Mouse (Mus musculus) left cerebral cortex, adult 2 months (tissue): ENCODE measurements around the gene Anks1b. TPM values are rescaled to one million over a fixed set of nuclear protein-coding genes. Genes with fewer than 3 reads are reported as not detected.

Experiments
- DNase-seq, 2 experiments: peaks; one replicate each; pipeline ENCODE4 v3.0.0; 2021 to 2022; ENCODE audit warnings: low spot score in 2 of 2, mixed read lengths in 1 of 2; ENCODE audit errors: extremely low spot score in 1 of 2
- H3K27ac ChIP-seq: fragments of 200-600 bp; 2 replicates; pipeline ENCODE4 v1.8.1; 2022
- H3K4me3 ChIP-seq: fragments of 200-600 bp; 2 replicates; pipeline ENCODE4 v1.8.1; 2022
- CTCF ChIP-seq: fragments of 200-600 bp; IDR thresholded peaks from 2 replicates; pipeline ENCODE4 v1.8.1; 2022; ENCODE audit warnings: antibody characterized with exemption, mild to moderate bottlenecking, moderate library complexity
- intact Hi-C: fragments of 180-260 bp; cut with DNase I; formaldehyde crosslinking; loops from one replicate; pipeline ENCODE4 v1.15.1; 2025
- total RNA-seq, 2 experiments: library from RNA; stranded (reverse); gene quantifications; 2 replicates each; pipeline ENCODE4 v1.2.3; 2021

Gene Anks1b
- total RNA-seq, 2 experiments from 2014 or later: 472 to 474 TPM

- no peak for DNase-seq
- TF ChIP-seq CTCF: no peak
- intact Hi-C loops: no loop called here
- Histone ChIP-seq H3K4me3 (no peak overlapping the region), H3K27ac (no peak overlapping the region)
Observed at GRCm38 (mm10) chr10:90220470-90220869, 347.2 kb downstream of the Anks1b start.

- Histone ChIP-seq H3K27ac (no peak overlapping the region), H3K4me3 (no peak overlapping the region)
- no peak for TF ChIP-seq CTCF
- intact Hi-C loops: no loop called here
- DNase-seq: no peak
Observed at GRCm38 (mm10) chr10:90222793-90223495, 349.6 kb downstream of the Anks1b start.

- peak; percentile 29 for TF ChIP-seq CTCF
- Histone ChIP-seq H3K27ac (no peak overlapping the region), H3K4me3 (no peak overlapping the region)
- DNase-seq: no peak
- intact Hi-C loops: loop anchor here (10.0 kb wide), 2 partner anchors 120 to 460 kb away; no protein-coding TSS in a partner anchor
Observed at GRCm38 (mm10) chr10:90235273-90235672, 362.0 kb downstream of the Anks1b start.

- no peak overlapping the region for H3K27ac ChIP-seq
- intact Hi-C loops: loop anchor here (10.0 kb wide), 2 partner anchors 118 to 458 kb away; no protein-coding TSS in a partner anchor
- no peak for TF ChIP-seq CTCF
- H3K4me3 ChIP-seq: no peak overlapping the region
- DNase-seq: no peak
Observed at GRCm38 (mm10) chr10:90237290-90237689, 364.0 kb downstream of the Anks1b start.

- no peak for DNase-seq
- Histone ChIP-seq H3K4me3 (no peak overlapping the region), H3K27ac (no peak overlapping the region)
- intact Hi-C loops: no loop called here
- no peak for TF ChIP-seq CTCF
Observed at GRCm38 (mm10) chr10:90258944-90259714, 385.8 kb downstream of the Anks1b start.

GRCm38 (mm10) chr10:90271321-90271720, 398.0 kb downstream of the Anks1b start:
- TF ChIP-seq CTCF: no peak

GRCm38 (mm10) chr10:90273311-90273710, 400.0 kb downstream of the Anks1b start:
- Histone ChIP-seq H3K27ac (no peak overlapping the region), H3K4me3 (no peak overlapping the region)
- TF ChIP-seq CTCF: no peak
- intact Hi-C loops: no loop called here
- no peak for DNase-seq

More at GRCm38 (mm10) chr10:90271321-90271720, 398.0 kb downstream of the Anks1b start:
- intact Hi-C loops: no loop called here
- no peak for DNase-seq
- Histone ChIP-seq H3K27ac (no peak overlapping the region), H3K4me3 (no peak overlapping the region)

GRCm38 (mm10) chr10:90286589-90286988, 413.3 kb downstream of the Anks1b start:
- no peak overlapping the region for H3K4me3 ChIP-seq
- intact Hi-C loops: no loop called here
- H3K27ac ChIP-seq: no peak overlapping the region
- no peak for DNase-seq
- TF ChIP-seq CTCF: no peak

- Histone ChIP-seq H3K4me3 (no peak overlapping the region), H3K27ac (0 out of 2 replicates have a peak overlapping the region, but pooled peaks have one; percentile 36)
- no peak for TF ChIP-seq CTCF
- intact Hi-C loops: no loop called here
- no peak for DNase-seq
Observed at GRCm38 (mm10) chr10:90303249-90303648, 429.9 kb downstream of the Anks1b start.

GRCm38 (mm10) chr10:90306156-90306555, 432.8 kb downstream of the Anks1b start:
- no peak for DNase-seq
- no peak for TF ChIP-seq CTCF
- H3K4me3 ChIP-seq: no peak overlapping the region
- no peak overlapping the region for H3K27ac ChIP-seq
- intact Hi-C loops: loop anchor here (5.0 kb wide), 2 partner anchors 271 to 376 kb away; no protein-coding TSS in a partner anchor

GRCm38 (mm10) chr10:90307931-90308555, 434.7 kb downstream of the Anks1b start:
- intact Hi-C loops: loop anchor here (1.0 to 5.0 kb wide), 3 partner anchors 37 to 374 kb away; no protein-coding TSS in a partner anchor
- no peak overlapping the region for H3K4me3 ChIP-seq
- peak overlapping the region; percentile 80 for H3K27ac ChIP-seq
- TF ChIP-seq CTCF: no peak
- peak; percentile 15 to 25 for DNase-seq

GRCm38 (mm10) chr10:90329781-90330180, 456.5 kb downstream of the Anks1b start:
- intact Hi-C loops: no loop called here
- TF ChIP-seq CTCF: no peak
- DNase-seq: no peak
- H3K27ac ChIP-seq: no peak overlapping the region
- H3K4me3 ChIP-seq: no peak overlapping the region
